Mouse (Mus musculus) adrenal gland, adult 18-20 months (tissue): ENCODE data around the gene Nelfe. TPM values are rescaled to one million over a fixed set of nuclear protein-coding genes. Genes with fewer than 3 reads are reported as not detected.
A peak's percentile ranks its signal among the peaks of the same experiment; 100 is the strongest.

Experiments used
- DNase-seq, 2 experiments: peaks; one replicate each; pipeline ENCODE4 v3.0.0; 2021 to 2022; ENCODE audit warnings: low spot score in 2 of 2
- total RNA-seq, 2 experiments: library from RNA; stranded (reverse); gene quantifications; 1 replicate in 1 of 2; 2 replicates in 1 of 2; pipeline ENCODE4 v1.2.3; 2021

The Nelfe gene
- total RNA-seq, 2 experiments from 2014 or later = 46.1 to 54.5 TPM

- DNase-seq = no peak
These were observed 9.4 kb upstream of the Nelfe start for GRCm38 (mm10) chr17:34840736-34841307.

GRCm38 (mm10) chr17:34844884-34845283 lies 5.3 kb upstream of the Nelfe start:
- no peak for DNase-seq

- no peak for DNase-seq
These were observed 3.0 kb upstream of the Nelfe start for GRCm38 (mm10) chr17:34847192-34847591.

GRCm38 (mm10) chr17:34847615-34848014 lies 2.6 kb upstream of the Nelfe start:
- DNase-seq = no peak

- no peak for DNase-seq
These were observed 430 bp downstream of the Nelfe start for GRCm38 (mm10) chr17:34850517-34851125.

GRCm38 (mm10) chr17:34853511-34853910 lies 3.3 kb downstream of the Nelfe start:
- no peak for DNase-seq

- DNase-seq = no peak
These were observed 4.6 kb downstream of the Nelfe start for GRCm38 (mm10) chr17:34854761-34855160.

GRCm38 (mm10) chr17:34855825-34856224 lies 5.6 kb downstream of the Nelfe start:
- peak; percentile 61 to 63 for DNase-seq

GRCm38 (mm10) chr17:34858670-34859069 lies 8.5 kb downstream of the Nelfe start:
- DNase-seq = no peak

- no peak for DNase-seq
These were observed 10.3 kb downstream of the Nelfe start for GRCm38 (mm10) chr17:34860514-34860913.

- no peak for DNase-seq
These were observed 11.7 kb downstream of the Nelfe start for GRCm38 (mm10) chr17:34861704-34862415.

GRCm38 (mm10) chr17:34862416-34863081 lies 12.4 kb downstream of the Nelfe start, which contains the start of gene Cfb:
Gene Cfb, minus strand, starts transcription at chr17:34862518.
- no peak for DNase-seq

GRCm38 (mm10) chr17:34865981-34866380 lies 15.8 kb downstream of the Nelfe start:
- no peak for DNase-seq

GRCm38 (mm10) chr17:34874321-34874720 lies 24.1 kb downstream of the Nelfe start:
- no peak for DNase-seq

GRCm38 (mm10) chr17:34879336-34879879 lies 29.2 kb downstream of the Nelfe start, which contains the start of gene Zbtb12:
Gene Zbtb12, plus strand, starts transcription at chr17:34879483.
- no peak for DNase-seq

- DNase-seq = no peak
These were observed 31.0 kb downstream of the Nelfe start for GRCm38 (mm10) chr17:34881166-34881565.

- no peak for DNase-seq
These were observed 31.6 kb downstream of the Nelfe start, which contains the start of gene Gm20547 for GRCm38 (mm10) chr17:34881683-34882310. Gene Gm20547, minus strand, starts transcription at chr17:34882042.

GRCm38 (mm10) chr17:34883332-34883731 lies 33.1 kb downstream of the Nelfe start:
- no peak for DNase-seq

GRCm38 (mm10) chr17:34884704-34885103 lies 34.5 kb downstream of the Nelfe start:
- no peak for DNase-seq

GRCm38 (mm10) chr17:34885615-34886014 lies 35.4 kb downstream of the Nelfe start:
- no peak for DNase-seq

- DNase-seq = no peak
These were observed 37.8 kb downstream of the Nelfe start for GRCm38 (mm10) chr17:34887942-34888341.
